Mouse (Mus musculus) heart, embryonic 15.5 days (tissue): Measurements from ENCODE around the gene Ifitm5. TPM values are rescaled to one million over a fixed set of nuclear protein-coding genes. Genes with fewer than 3 reads are reported as not detected.

Experiments
- ATAC-seq: fragments of 200-750 bp; cut with Nextera tagmentation; replicated peaks from 2 replicates; pipeline ENCODE4 v1.8.0; 2017; ENCODE audit warnings: low read depth, moderate TSS enrichment; ENCODE audit not compliant: insufficient number of reproducible peaks, insufficient read depth, low FRiP score
- H3K27ac ChIP-seq: fragments of 300-500 bp; sonication (generic); 2 replicates; pipeline ENCODE4 v1.5.1; 2015; ENCODE audit warnings: mild to moderate bottlenecking, inconsistent platforms
- H3K27me3 ChIP-seq: fragments of 300-500 bp; sonication (generic); 2 replicates; pipeline ENCODE4 v1.6.1; 2015; ENCODE audit warnings: inconsistent platforms
- H3K36me3 ChIP-seq: fragments of 300-500 bp; sonication (generic); 2 replicates; pipeline ENCODE4 v1.6.1; 2015; ENCODE audit warnings: mild to moderate bottlenecking, inconsistent platforms
- H3K4me1 ChIP-seq: fragments of 300-500 bp; sonication (generic); replicated peaks from 2 replicates; pipeline ENCODE4 v1.6.1; 2015; ENCODE audit warnings: inconsistent platforms
- H3K4me2 ChIP-seq: fragments of 300-500 bp; sonication (generic); 2 replicates; pipeline ENCODE4 v1.6.1; 2015; ENCODE audit warnings: inconsistent platforms, mild to moderate bottlenecking, moderate library complexity
- H3K4me3 ChIP-seq: fragments of 300-500 bp; sonication (generic); 2 replicates; pipeline ENCODE4 v1.5.1; 2015; ENCODE audit warnings: mild to moderate bottlenecking, inconsistent platforms
- H3K9ac ChIP-seq: fragments of 300-500 bp; sonication (generic); 2 replicates; pipeline ENCODE4 v1.6.1; 2015; ENCODE audit warnings: mild to moderate bottlenecking, inconsistent platforms
- H3K9me3 ChIP-seq: fragments of 300-500 bp; sonication (generic); replicated peaks from 2 replicates; pipeline ENCODE4 v1.6.1; 2016; ENCODE audit warnings: inconsistent platforms
- WGBS: fragments of 180-500 bp; shearing (Covaris S2); methylation state at CpG from one replicate; pipeline ENCODE4 v1.1.7; 2015; ENCODE audit warnings: mixed read lengths; 5-methylcytosine and 5-hydroxymethylcytosine counted together
- polyA plus RNA-seq: library from polyadenylated mRNA; unstranded; fragments of >200 nt; fragmentation: Nextera tagmentation; extraction: Ambion mirVana; gene quantifications from 2 replicates; pipeline ENCODE4 v1.2.1, GENCODE M21; 2015

Ifitm5 gene
- polyA plus RNA-seq = 1.6 and 2.5 TPM in 2 replicates

GRCm38 (mm10) chr7:140949824-140950530 lies at the start of gene Ifitm5:
TSS of gene Ifitm5 (minus strand) at chr7:140950291.
- ATAC-seq = no peak
- 85% methylated on average over 16 of the region's 16 CpGs for WGBS
- Histone ChIP-seq H3K9ac (no peak within 1 kb of the TSS), H3K9me3 (no peaks in the 10 kb centered on the region), H3K4me3 (no peak within 1 kb of the TSS), H3K27ac (peak within 1 kb of the TSS; percentile 71), H3K4me2 (peak within 1 kb of the TSS; percentile 26; the same call in 1 of the 2 replicates), H3K27me3 (no peaks in the 10 kb centered on the region), H3K4me1 (peaks cover 64% of the 10 kb centered on the region), H3K36me3 (peaks cover 12% of the 10 kb centered on the region; the same call in 1 of the 2 replicates)

- H3K4me3 ChIP-seq = no peak overlapping the region
- ATAC-seq = no peak
- H3K27me3 ChIP-seq = no peaks in the 10 kb centered on the region
- 0 out of 2 replicates have a peak overlapping the region, but pooled peaks have one; percentile 7 for H3K4me2 ChIP-seq
- H3K27ac ChIP-seq = no peak overlapping the region
- no peaks in the 10 kb centered on the region for H3K4me1 ChIP-seq
- H3K9me3 ChIP-seq = no peaks in the 10 kb centered on the region
- 71% methylated on average over 11 of the region's 11 CpGs for WGBS
- no peaks in the 10 kb centered on the region for H3K36me3 ChIP-seq
- H3K9ac ChIP-seq = no peak overlapping the region
Measured at GRCm38 (mm10) chr7:140998853-140999700, 49.0 kb upstream of the Ifitm5 start.

- Histone ChIP-seq H3K27ac (no peak overlapping the region), H3K27me3 (no peaks in the 10 kb centered on the region), H3K36me3 (no peaks in the 10 kb centered on the region), H3K4me1 (no peaks in the 10 kb centered on the region), H3K9ac (no peak overlapping the region), H3K4me3 (no peak overlapping the region), H3K4me2 (no peak overlapping the region), H3K9me3 (no peaks in the 10 kb centered on the region)
- whole genome bisulfite sequencing = 47% methylated on average over 1 of the region's 1 CpGs
- ATAC-seq = no peak
Measured at GRCm38 (mm10) chr7:140997817-140998216, 47.7 kb upstream of the Ifitm5 start.

- WGBS = 68% methylated on average over 14 of the region's 14 CpGs
- no peak for ATAC-seq
- H3K9ac ChIP-seq = no peak overlapping the region
- no peaks in the 10 kb centered on the region for H3K27me3 ChIP-seq
- H3K9me3 ChIP-seq = no peaks in the 10 kb centered on the region
- H3K27ac ChIP-seq = no peak overlapping the region
- no peak overlapping the region for H3K4me2 ChIP-seq
- no peaks in the 10 kb centered on the region for H3K36me3 ChIP-seq
- no peak overlapping the region for H3K4me3 ChIP-seq
- H3K4me1 ChIP-seq = no peaks in the 10 kb centered on the region
Measured at GRCm38 (mm10) chr7:140991117-140991689, 41.1 kb upstream of the Ifitm5 start.

GRCm38 (mm10) chr7:140990622-140991021 lies 40.5 kb upstream of the Ifitm5 start:
- Histone ChIP-seq H3K9me3 (no peaks in the 10 kb centered on the region), H3K4me2 (no peak overlapping the region), H3K27ac (no peak overlapping the region), H3K36me3 (no peaks in the 10 kb centered on the region), H3K4me1 (no peaks in the 10 kb centered on the region), H3K4me3 (no peak overlapping the region), H3K27me3 (no peaks in the 10 kb centered on the region), H3K9ac (no peak overlapping the region)
- 59% methylated on average over 5 of the region's 5 CpGs for WGBS
- ATAC-seq = no peak

- Histone ChIP-seq H3K4me1 (no peaks in the 10 kb centered on the region), H3K4me2 (no peak overlapping the region; the same call in 1 of the 2 replicates), H3K27ac (no peak overlapping the region), H3K9ac (no peak overlapping the region), H3K36me3 (no peaks in the 10 kb centered on the region), H3K27me3 (no peaks in the 10 kb centered on the region), H3K9me3 (no peaks in the 10 kb centered on the region), H3K4me3 (no peak overlapping the region)
- WGBS = 51% methylated on average over 6 of the region's 6 CpGs
- ATAC-seq = no peak
Measured at GRCm38 (mm10) chr7:140990185-140990584, 40.1 kb upstream of the Ifitm5 start.

GRCm38 (mm10) chr7:140989022-140989421 lies 38.9 kb upstream of the Ifitm5 start:
- WGBS = 63% methylated on average over 4 of the region's 4 CpGs
- no peak overlapping the region for H3K9ac ChIP-seq
- H3K9me3 ChIP-seq = no peaks in the 10 kb centered on the region
- no peaks in the 10 kb centered on the region for H3K27me3 ChIP-seq
- no peaks in the 10 kb centered on the region for H3K36me3 ChIP-seq
- H3K4me3 ChIP-seq = no peak overlapping the region
- no peak overlapping the region for H3K4me2 ChIP-seq
- no peak for ATAC-seq
- H3K27ac ChIP-seq = no peak overlapping the region
- no peaks in the 10 kb centered on the region for H3K4me1 ChIP-seq

- no peaks in the 10 kb centered on the region for H3K9me3 ChIP-seq
- H3K36me3 ChIP-seq = no peaks in the 10 kb centered on the region
- H3K9ac ChIP-seq = no peak overlapping the region
- ATAC-seq = no peak
- WGBS = 71% methylated on average over 17 of the region's 17 CpGs
- H3K4me3 ChIP-seq = no peak overlapping the region
- no peak overlapping the region for H3K27ac ChIP-seq
- no peaks in the 10 kb centered on the region; the same call in 1 of the 2 replicates for H3K27me3 ChIP-seq
- no peak overlapping the region for H3K4me2 ChIP-seq
- H3K4me1 ChIP-seq = no peaks in the 10 kb centered on the region
Measured at GRCm38 (mm10) chr7:140987182-140988138, 37.4 kb upstream of the Ifitm5 start.

- 59% methylated on average over 7 of the region's 7 CpGs for WGBS
- Histone ChIP-seq H3K27ac (no peak overlapping the region), H3K4me3 (no peak overlapping the region), H3K9ac (no peak overlapping the region), H3K36me3 (no peaks in the 10 kb centered on the region), H3K4me2 (no peak overlapping the region), H3K9me3 (no peaks in the 10 kb centered on the region), H3K27me3 (no peaks in the 10 kb centered on the region; the same call in 1 of the 2 replicates), H3K4me1 (no peaks in the 10 kb centered on the region)
- ATAC-seq = no peak
Measured at GRCm38 (mm10) chr7:140982971-140983370, 32.9 kb upstream of the Ifitm5 start.

GRCm38 (mm10) chr7:140981704-140982103 lies 31.6 kb upstream of the Ifitm5 start:
- ATAC-seq = no peak
- 82% methylated on average over 8 of the region's 8 CpGs for WGBS
- Histone ChIP-seq H3K27ac (no peak overlapping the region), H3K4me1 (no peaks in the 10 kb centered on the region), H3K4me2 (no peak overlapping the region), H3K27me3 (no peaks in the 10 kb centered on the region; the same call in 1 of the 2 replicates), H3K9ac (no peak overlapping the region), H3K36me3 (no peaks in the 10 kb centered on the region), H3K4me3 (no peak overlapping the region), H3K9me3 (no peaks in the 10 kb centered on the region)
